Mouse (Mus musculus): ENCODE measurements at regions not wholly inside any gene's neighbourhood (a gene's known extent, or its start where the extent isn't known, plus 50 kb on each side); places are given as distances from the start of the nearest gene placed in this dataset.
"Not testable (repeated sequence)": the region's sequence is repeated elsewhere in the genome, so short reads cannot be mapped to it uniquely, and the experiment has no call there.

GRCm38 (mm10) chr9:84461441-84461840, 536.5 kb downstream of the Bckdhb start:
- DNase-seq (ENCODE audit: low read depth, low spot score) = no peak

- DNase-seq (ENCODE audit: low read depth, low spot score) = peak; percentile 30
Observed at GRCm38 (mm10) chr9:84466741-84467140, 541.8 kb downstream of the Bckdhb start.

DNA sequence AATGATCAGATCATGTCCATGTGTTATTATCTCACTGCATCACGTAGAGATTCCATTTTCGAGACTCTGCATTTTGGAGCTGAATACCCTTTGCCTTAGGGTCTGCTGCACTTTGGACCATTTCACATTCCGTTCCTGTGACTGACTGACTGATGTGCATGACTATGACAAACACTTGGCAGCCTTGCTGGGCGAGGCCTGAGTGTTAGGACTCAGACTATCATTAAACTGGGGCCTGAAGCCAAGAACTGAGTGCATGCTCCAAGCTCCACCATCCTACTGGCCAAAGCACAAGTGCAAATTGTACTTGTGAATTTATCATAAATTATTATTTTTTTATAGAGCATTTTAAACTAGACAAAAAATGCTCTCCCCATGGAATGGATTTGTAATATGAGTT, 547.8 kb downstream of the Bckdhb start:
- peak; percentile 84 for DNase-seq (ENCODE audit: low read depth, low spot score)

GRCm38 (mm10) chr9:84475906-84476305, 551.0 kb downstream of the Bckdhb start:
- no peak for DNase-seq (ENCODE audit: low read depth, low spot score)

DNA sequence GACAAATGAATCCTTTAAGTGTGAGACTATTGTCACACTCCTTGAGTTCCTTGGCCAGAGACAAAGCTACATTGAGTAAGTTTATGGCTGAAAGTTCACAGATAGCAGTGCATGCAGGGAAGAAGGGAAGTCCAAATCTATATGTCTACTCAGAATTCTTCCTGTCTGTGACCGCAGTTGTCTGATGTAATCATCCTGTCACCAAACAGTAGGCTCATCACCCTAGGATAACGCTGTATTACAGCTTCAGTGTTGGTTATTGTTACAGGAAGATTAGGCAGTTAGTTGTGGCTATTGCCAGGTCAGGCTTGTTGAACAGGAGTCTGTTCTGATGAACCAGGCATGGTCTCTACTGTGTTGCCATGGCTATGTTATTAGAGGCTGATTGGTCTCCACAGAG, 574.6 kb downstream of the Bckdhb start:
- DNase-seq (ENCODE audit: low read depth, low spot score) = no peak

GRCm38 (mm10) chr9:84502981-84503380, 578.0 kb downstream of the Bckdhb start:
- DNase-seq (ENCODE audit: low read depth, low spot score) = not testable (repeated sequence)

GRCm38 (mm10) chr9:84517064-84517463, 592.1 kb downstream of the Bckdhb start:
- no peak for DNase-seq (ENCODE audit: low read depth, low spot score)

- DNase-seq (ENCODE audit: low read depth, low spot score) = no peak
Observed at GRCm38 (mm10) chr9:84545431-84545830, 620.5 kb downstream of the Bckdhb start.

GRCm38 (mm10) chr9:84548012-84548660, 623.2 kb downstream of the Bckdhb start:
- no peak for DNase-seq (ENCODE audit: low read depth, low spot score)

GRCm38 (mm10) chr9:84555237-84555636, 630.3 kb downstream of the Bckdhb start:
- no peak for DNase-seq (ENCODE audit: low read depth, low spot score)

DNA sequence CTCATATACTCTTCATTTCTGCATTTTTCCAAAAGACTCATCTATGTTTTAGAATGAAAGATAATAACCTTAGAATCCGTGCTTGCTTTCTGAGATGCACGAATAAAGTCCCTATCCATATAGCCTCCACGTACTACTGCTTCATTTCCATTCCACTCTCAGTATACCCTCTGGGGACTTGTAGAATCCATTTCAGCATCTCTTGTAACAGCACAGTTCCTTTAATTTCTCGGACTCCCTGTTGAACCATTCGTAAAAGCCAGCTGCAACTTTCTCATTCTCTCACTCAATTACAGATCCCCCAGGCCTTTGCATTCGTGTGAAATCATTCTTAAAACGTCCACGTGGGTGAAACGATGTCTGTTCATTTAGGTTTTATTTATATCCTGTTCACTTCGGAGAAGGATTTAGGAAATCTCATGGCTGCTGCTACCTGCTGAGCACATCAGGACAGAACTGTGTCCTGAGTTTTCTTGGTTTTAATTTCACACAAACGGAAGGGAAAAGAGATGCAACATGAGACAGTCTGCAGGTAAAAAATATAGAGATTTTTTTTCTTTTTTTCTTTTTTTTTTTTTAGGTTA, 631.4 kb downstream of the Bckdhb start:
- no peak for DNase-seq (ENCODE audit: low read depth, low spot score)

DNA sequence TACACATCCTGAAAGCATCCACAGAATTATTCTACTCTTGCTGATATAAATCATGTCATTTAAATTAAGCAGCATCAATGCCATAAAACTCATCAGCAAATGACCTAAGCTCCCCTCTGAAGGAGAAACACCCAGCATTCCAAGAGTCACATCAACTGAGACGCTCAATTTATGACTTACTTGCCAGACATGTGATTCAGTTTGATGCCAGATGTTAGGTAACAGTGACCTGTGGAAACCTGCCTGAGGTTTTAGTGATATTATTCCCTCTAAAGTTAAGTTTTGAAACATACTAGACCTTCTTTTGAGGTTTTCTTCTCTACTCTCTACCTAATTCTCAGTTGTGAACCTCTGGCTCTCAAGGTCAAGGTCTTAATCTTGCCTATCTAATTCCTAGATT, 633.4 kb downstream of the Bckdhb start:
- DNase-seq (ENCODE audit: low read depth, low spot score) = no peak

DNA sequence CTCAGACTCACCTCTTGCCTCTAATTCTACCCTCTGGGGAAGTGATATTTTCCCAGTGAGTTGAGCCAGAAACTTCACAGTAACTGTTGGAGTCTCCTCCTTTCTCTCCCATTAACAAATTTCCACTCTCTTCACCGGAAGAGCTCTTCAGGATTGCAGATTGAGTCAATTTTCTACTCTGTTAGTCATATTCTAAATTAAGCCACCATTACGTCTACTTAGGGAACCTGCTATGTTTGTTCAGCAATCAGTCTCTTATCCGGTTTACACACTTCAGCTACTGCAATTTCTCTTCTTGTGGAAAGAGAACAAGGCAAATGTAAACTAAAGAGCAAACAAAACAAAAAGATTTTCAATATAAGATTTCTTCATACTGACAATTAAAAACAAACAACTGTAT, 644.6 kb downstream of the Bckdhb start:
- no peak for DNase-seq (ENCODE audit: low read depth, low spot score)

DNA sequence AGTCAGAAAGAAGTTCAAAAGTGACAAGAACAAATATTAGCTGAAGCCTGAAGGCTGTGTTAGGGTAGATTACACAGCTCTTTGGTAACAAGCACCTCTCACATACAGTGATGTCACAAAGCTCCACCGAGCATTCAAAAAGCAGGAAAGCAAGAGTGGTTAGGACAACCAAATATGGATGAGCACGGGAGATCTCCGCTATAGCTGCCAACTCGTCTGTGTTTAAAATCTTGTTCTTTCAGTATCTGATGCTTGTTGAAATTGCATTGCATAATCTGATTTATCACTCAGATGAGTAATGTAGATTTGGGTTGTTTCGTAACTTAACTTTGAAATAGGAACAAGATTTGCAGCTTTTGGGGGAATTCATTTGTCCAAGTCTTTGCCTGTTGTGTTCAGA, 652.8 kb downstream of the Bckdhb start:
- peak; percentile 34 for DNase-seq (ENCODE audit: low read depth, low spot score)

- DNase-seq (ENCODE audit: low read depth, low spot score) = no peak
Observed at GRCm38 (mm10) chr9:84587791-84588190, 662.8 kb downstream of the Bckdhb start.

- DNase-seq (ENCODE audit: low read depth, low spot score) = peak; percentile 20
Observed at GRCm38 (mm10) chr9:84594724-84595123, 669.8 kb downstream of the Bckdhb start.
